Comparison of ENCODE assay signal across 18 mouse cellular contexts in the genomic region with DNA sequence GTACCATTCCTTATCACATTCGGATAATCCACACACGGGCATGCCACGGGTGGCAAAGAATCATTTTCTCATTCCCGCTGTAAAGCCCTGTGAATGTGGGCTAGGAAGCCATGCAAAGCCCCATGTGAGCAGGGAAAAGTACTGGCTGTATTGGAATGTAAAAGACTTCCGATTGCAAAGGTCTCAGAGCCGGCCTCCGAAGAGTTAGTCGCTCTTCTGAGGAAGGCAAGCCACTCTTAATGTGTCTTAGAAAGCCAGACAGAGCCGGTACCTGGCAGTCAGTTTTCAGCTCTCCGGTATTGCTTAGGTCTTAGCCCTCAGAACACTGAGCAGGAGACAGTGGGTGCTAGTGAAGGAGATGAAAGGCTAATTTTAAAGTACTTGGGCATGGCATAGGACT. TPM values are rescaled to one million over a fixed set of nuclear protein-coding genes. Genes with fewer than 3 reads are reported as not detected.
"Had no signal": no experiment of that assay in that cellular context is flagged by ENCODE, and none has a peak within 500 bp of the region (broad histone marks: within the 10 kb centered on the region; RNA-seq: fewer than 3 reads in every experiment).

No protein-coding gene starts in this region.

- H3K4me2 ChIP-seq: limb, embryonic 13.5 days; liver, embryonic 13.5 days; midbrain, embryonic 12.5 days; midbrain, embryonic 15.5 days; neural tube, embryonic 12.5 days had no signal

- H3K36me3 ChIP-seq: limb, embryonic 10.5 days; limb, embryonic 13.5 days; liver, embryonic 13.5 days; midbrain, embryonic 12.5 days; midbrain, embryonic 15.5 days; neural tube, embryonic 12.5 days had no signal

- H3K27me3 ChIP-seq: limb, embryonic 13.5 days; liver, embryonic 13.5 days; midbrain, embryonic 12.5 days; midbrain, embryonic 15.5 days; neural tube, embryonic 12.5 days had no signal

- H3K4me3 ChIP-seq: limb, embryonic 10.5 days; limb, embryonic 13.5 days; liver, embryonic 13.5 days; midbrain, embryonic 12.5 days; midbrain, embryonic 15.5 days; neural tube, embryonic 12.5 days had no signal

- H3K9ac ChIP-seq: limb, embryonic 13.5 days; liver, embryonic 13.5 days; midbrain, embryonic 12.5 days; midbrain, embryonic 15.5 days; neural tube, embryonic 12.5 days had no signal

- H3K27ac ChIP-seq: limb, embryonic 10.5 days; limb, embryonic 13.5 days; liver, embryonic 13.5 days; midbrain, embryonic 12.5 days; midbrain, embryonic 15.5 days; neural tube, embryonic 12.5 days had no signal

- H3K4me1 ChIP-seq: limb, embryonic 10.5 days; limb, embryonic 13.5 days; liver, embryonic 13.5 days; midbrain, embryonic 12.5 days; neural tube, embryonic 12.5 days had no signal

- H3K9me3 ChIP-seq: limb, embryonic 10.5 days; limb, embryonic 13.5 days; liver, embryonic 13.5 days; midbrain, embryonic 12.5 days; midbrain, embryonic 15.5 days; neural tube, embryonic 12.5 days had no signal

- DNase-seq: kidney, adult 9 months; kidney, postnatal 14 days; kidney, postnatal 4 days; liver; liver, embryonic 13.5 days; lung, adult 2 months; lung, postnatal 14 days; lung, postnatal 4 days; retina, postnatal 1 day; thymus, adult 18-20 months; thymus, postnatal 36 days had no signal

RNA-seq across cellular contexts. Expression of a gene that starts 16.0 kb away (rescaled TPM):
- total RNA-seq: megakaryocyte progenitor cell, adult 5-6 weeks; neutrophil, adult 5-6 weeks had no signal
